Mouse (Mus musculus): Measurements from ENCODE around the gene Kif3c. TPM values are rescaled to one million over a fixed set of nuclear protein-coding genes. Genes with fewer than 3 reads are reported as not detected.

Gene Kif3c
- 8.3 and 10.5 TPM in 2 replicates for polyA plus RNA-seq (2014; fragmentation: Nextera tagmentation; extraction: Ambion mirVana)

- peaks cover 4% of the 10 kb centered on the region; the same call in 1 of the 2 replicates for H3K36me3 ChIP-seq (ENCODE audit: control insufficient read depth, insufficient read depth, low read length)
Measured at GRCm38 (mm10) chr12:3364508-3365448, at the start of gene Kif3c. TSS of gene Kif3c (plus strand) at chr12:3365132.

GRCm38 (mm10) chr12:3316083-3316482 is 48.8 kb upstream of the Kif3c start:
- Histone ChIP-seq H3K4me1 (ENCODE audit: control insufficient read depth, insufficient read depth, low read length) (no peaks in the 10 kb centered on the region), H3K27me3 (ENCODE audit: control insufficient read depth, insufficient read depth, low read length) (no peaks in the 10 kb centered on the region), H3K9ac (ENCODE audit: low read depth, low read length) (no peak overlapping the region), H3K4me2 (replicated peaks; ENCODE audit: low read depth, low read length) (no peak overlapping the region), H3K27ac (ENCODE audit: low read depth, low read length) (no peak overlapping the region), H3K36me3 (ENCODE audit: control insufficient read depth, insufficient read depth, low read length) (no peaks in the 10 kb centered on the region), H3K9me3 (ENCODE audit: control insufficient read depth, low read length) (no peaks in the 10 kb centered on the region), H3K4me3 (ENCODE audit: low read length) (no peak overlapping the region)
- ATAC-seq (ENCODE audit: low FRiP score, low TSS enrichment): peak; percentile 43; the same call in 1 of the 2 replicates
- WGBS: 36% methylated on average over 2 of the region's 2 CpGs

More at GRCm38 (mm10) chr12:3364508-3365448, at the start of gene Kif3c:
- WGBS: 7% methylated on average over 45 of the region's 48 CpGs
- Histone ChIP-seq H3K4me2 (replicated peaks; ENCODE audit: low read depth, low read length) (peak within 1 kb of the TSS; percentile 89), H3K27ac (ENCODE audit: low read depth, low read length) (peak within 1 kb of the TSS; percentile 39; the same call in 1 of the 2 replicates), H3K9me3 (ENCODE audit: control insufficient read depth, low read length) (peaks cover 4% of the 10 kb centered on the region), H3K9ac (ENCODE audit: low read depth, low read length) (peak within 1 kb of the TSS; percentile 73), H3K4me1 (ENCODE audit: control insufficient read depth, insufficient read depth, low read length) (peaks cover 11% of the 10 kb centered on the region; the same call in 1 of the 2 replicates), H3K4me3 (ENCODE audit: low read length) (peak within 1 kb of the TSS; percentile 65), H3K27me3 (ENCODE audit: control insufficient read depth, insufficient read depth, low read length) (no peaks in the 10 kb centered on the region)
- ATAC-seq (ENCODE audit: low FRiP score, low TSS enrichment): peak; percentile 87

GRCm38 (mm10) chr12:3316937-3317336 is 48.0 kb upstream of the Kif3c start:
- no peak overlapping the region for H3K4me2 ChIP-seq (replicated peaks; ENCODE audit: low read depth, low read length)
- WGBS: 38% methylated on average over 3 of the region's 3 CpGs
- H3K4me1 ChIP-seq (ENCODE audit: control insufficient read depth, insufficient read depth, low read length): no peaks in the 10 kb centered on the region
- no peaks in the 10 kb centered on the region for H3K36me3 ChIP-seq (ENCODE audit: control insufficient read depth, insufficient read depth, low read length)
- no peak for ATAC-seq (ENCODE audit: low FRiP score, low TSS enrichment)
- H3K9ac ChIP-seq (ENCODE audit: low read depth, low read length): no peak overlapping the region
- H3K27me3 ChIP-seq (ENCODE audit: control insufficient read depth, insufficient read depth, low read length): no peaks in the 10 kb centered on the region
- no peak overlapping the region for H3K4me3 ChIP-seq (ENCODE audit: low read length)
- H3K27ac ChIP-seq (ENCODE audit: low read depth, low read length): no peak overlapping the region
- H3K9me3 ChIP-seq (ENCODE audit: control insufficient read depth, low read length): no peaks in the 10 kb centered on the region

GRCm38 (mm10) chr12:3319377-3319776 is 45.6 kb upstream of the Kif3c start:
- H3K4me2 ChIP-seq (replicated peaks; ENCODE audit: low read depth, low read length): no peak overlapping the region
- H3K36me3 ChIP-seq (ENCODE audit: control insufficient read depth, insufficient read depth, low read length): no peaks in the 10 kb centered on the region
- H3K27me3 ChIP-seq (ENCODE audit: control insufficient read depth, insufficient read depth, low read length): no peaks in the 10 kb centered on the region
- ATAC-seq (ENCODE audit: low FRiP score, low TSS enrichment): no peak
- no peaks in the 10 kb centered on the region for H3K4me1 ChIP-seq (ENCODE audit: control insufficient read depth, insufficient read depth, low read length)
- H3K27ac ChIP-seq (ENCODE audit: low read depth, low read length): no peak overlapping the region
- H3K9me3 ChIP-seq (ENCODE audit: control insufficient read depth, low read length): no peaks in the 10 kb centered on the region
- no peak overlapping the region for H3K9ac ChIP-seq (ENCODE audit: low read depth, low read length)
- no peak overlapping the region for H3K4me3 ChIP-seq (ENCODE audit: low read length)
- 65% methylated on average over 4 of the region's 4 CpGs for WGBS

GRCm38 (mm10) chr12:3323241-3323640 is 41.7 kb upstream of the Kif3c start:
- Histone ChIP-seq H3K9ac (ENCODE audit: low read depth, low read length) (no peak overlapping the region), H3K4me3 (ENCODE audit: low read length) (no peak overlapping the region), H3K27ac (ENCODE audit: low read depth, low read length) (no peak overlapping the region), H3K36me3 (ENCODE audit: control insufficient read depth, insufficient read depth, low read length) (no peaks in the 10 kb centered on the region), H3K4me2 (replicated peaks; ENCODE audit: low read depth, low read length) (no peak overlapping the region), H3K4me1 (ENCODE audit: control insufficient read depth, insufficient read depth, low read length) (no peaks in the 10 kb centered on the region), H3K27me3 (ENCODE audit: control insufficient read depth, insufficient read depth, low read length) (no peaks in the 10 kb centered on the region), H3K9me3 (ENCODE audit: control insufficient read depth, low read length) (no peaks in the 10 kb centered on the region)
- no peak for ATAC-seq (ENCODE audit: low FRiP score, low TSS enrichment)
- WGBS: 80% methylated on average over 6 of the region's 6 CpGs

GRCm38 (mm10) chr12:3325232-3325631 is 39.7 kb upstream of the Kif3c start:
- no peak overlapping the region for H3K4me3 ChIP-seq (ENCODE audit: low read length)
- 89% methylated on average over 2 of the region's 2 CpGs for WGBS
- H3K27ac ChIP-seq (ENCODE audit: low read depth, low read length): no peak overlapping the region
- ATAC-seq (ENCODE audit: low FRiP score, low TSS enrichment): no peak
- 0 out of 2 replicates have a peak, but pooled peaks cover 2% of the 10 kb centered on the region for H3K9me3 ChIP-seq (ENCODE audit: control insufficient read depth, low read length)
- H3K9ac ChIP-seq (ENCODE audit: low read depth, low read length): no peak overlapping the region
- no peaks in the 10 kb centered on the region for H3K27me3 ChIP-seq (ENCODE audit: control insufficient read depth, insufficient read depth, low read length)
- no peaks in the 10 kb centered on the region for H3K36me3 ChIP-seq (ENCODE audit: control insufficient read depth, insufficient read depth, low read length)
- no peaks in the 10 kb centered on the region for H3K4me1 ChIP-seq (ENCODE audit: control insufficient read depth, insufficient read depth, low read length)
- H3K4me2 ChIP-seq (replicated peaks; ENCODE audit: low read depth, low read length): no peak overlapping the region

GRCm38 (mm10) chr12:3329677-3330076 is 35.3 kb upstream of the Kif3c start:
- Histone ChIP-seq H3K4me3 (ENCODE audit: low read length) (no peak overlapping the region), H3K9ac (ENCODE audit: low read depth, low read length) (no peak overlapping the region), H3K36me3 (ENCODE audit: control insufficient read depth, insufficient read depth, low read length) (no peaks in the 10 kb centered on the region), H3K9me3 (ENCODE audit: control insufficient read depth, low read length) (0 out of 2 replicates have a peak, but pooled peaks cover 3% of the 10 kb centered on the region), H3K4me2 (replicated peaks; ENCODE audit: low read depth, low read length) (no peak overlapping the region), H3K27ac (ENCODE audit: low read depth, low read length) (no peak overlapping the region), H3K27me3 (ENCODE audit: control insufficient read depth, insufficient read depth, low read length) (no peaks in the 10 kb centered on the region), H3K4me1 (ENCODE audit: control insufficient read depth, insufficient read depth, low read length) (no peaks in the 10 kb centered on the region)
- ATAC-seq (ENCODE audit: low FRiP score, low TSS enrichment): no peak
- 74% methylated on average over 4 of the region's 4 CpGs for WGBS

- no peak overlapping the region for H3K4me3 ChIP-seq (ENCODE audit: low read length)
- no peak overlapping the region for H3K27ac ChIP-seq (ENCODE audit: low read depth, low read length)
- H3K9me3 ChIP-seq (ENCODE audit: control insufficient read depth, low read length): peaks cover 2% of the 10 kb centered on the region; the same call in 1 of the 2 replicates
- no peaks in the 10 kb centered on the region for H3K36me3 ChIP-seq (ENCODE audit: control insufficient read depth, insufficient read depth, low read length)
- no peak overlapping the region for H3K9ac ChIP-seq (ENCODE audit: low read depth, low read length)
- H3K4me1 ChIP-seq (ENCODE audit: control insufficient read depth, insufficient read depth, low read length): no peaks in the 10 kb centered on the region
- H3K4me2 ChIP-seq (replicated peaks; ENCODE audit: low read depth, low read length): no peak overlapping the region
- no peaks in the 10 kb centered on the region for H3K27me3 ChIP-seq (ENCODE audit: control insufficient read depth, insufficient read depth, low read length)
- no peak for ATAC-seq (ENCODE audit: low FRiP score, low TSS enrichment)
- 59% methylated on average over 1 of the region's 1 CpGs for WGBS
Measured at GRCm38 (mm10) chr12:3338931-3339330, 26.0 kb upstream of the Kif3c start.

GRCm38 (mm10) chr12:3344155-3344554 is 20.8 kb upstream of the Kif3c start:
- Histone ChIP-seq H3K27ac (ENCODE audit: low read depth, low read length) (no peak overlapping the region), H3K9ac (ENCODE audit: low read depth, low read length) (no peak overlapping the region), H3K36me3 (ENCODE audit: control insufficient read depth, insufficient read depth, low read length) (no peaks in the 10 kb centered on the region), H3K4me3 (ENCODE audit: low read length) (no peak overlapping the region), H3K4me2 (replicated peaks; ENCODE audit: low read depth, low read length) (no peak overlapping the region), H3K27me3 (ENCODE audit: control insufficient read depth, insufficient read depth, low read length) (no peaks in the 10 kb centered on the region), H3K9me3 (ENCODE audit: control insufficient read depth, low read length) (no peaks in the 10 kb centered on the region), H3K4me1 (ENCODE audit: control insufficient read depth, insufficient read depth, low read length) (no peaks in the 10 kb centered on the region)
- no peak for ATAC-seq (ENCODE audit: low FRiP score, low TSS enrichment)
- 79% methylated on average over 2 of the region's 2 CpGs for WGBS

Measured in kidney, embryonic 14.5 days (tissue).